Mouse (Mus musculus): Measurements from ENCODE around the gene Gna15.

DNA sequence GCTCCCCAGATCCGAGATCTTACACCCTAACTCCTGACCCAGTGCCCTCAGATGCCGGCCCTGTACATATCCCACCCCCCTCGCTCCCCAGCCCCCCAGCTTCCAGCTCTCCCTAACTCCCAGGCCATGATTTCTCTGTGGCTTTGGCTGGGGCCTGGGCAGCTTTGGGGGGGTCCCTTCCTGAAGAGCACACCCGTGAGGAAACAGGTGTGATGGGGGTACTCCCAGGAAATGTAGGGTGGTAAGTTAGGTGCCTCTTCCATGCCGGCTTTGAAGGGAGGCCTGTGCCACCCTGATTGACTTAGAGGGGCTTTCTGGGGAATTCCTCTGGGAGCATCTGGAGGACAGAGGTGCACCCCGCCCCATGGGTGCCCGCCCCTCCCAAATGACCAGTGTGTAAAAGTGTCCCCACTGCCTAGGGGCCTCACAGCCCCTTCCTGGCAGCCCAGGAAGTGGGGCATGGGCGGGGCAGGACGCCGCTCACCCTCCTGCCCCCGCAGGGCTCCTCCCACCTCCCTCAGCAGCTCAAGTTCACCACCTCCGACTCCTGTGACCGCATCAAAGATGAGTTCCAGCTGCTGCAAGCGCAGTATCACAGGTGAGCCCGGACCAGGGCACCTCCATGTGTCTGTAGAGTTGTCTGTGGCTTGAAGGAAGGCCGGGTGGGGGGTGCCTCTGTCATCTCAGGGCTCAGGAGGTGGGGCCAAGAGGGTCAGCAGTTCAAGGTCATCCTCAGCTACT, 36.9 kb upstream of the Gna15 start:
- TF ChIP-seq CTCF (IDR thresholded peaks at IDR 0.05): no peak
- no peak for TF ChIP-seq EP300 (IDR thresholded peaks at IDR 0.05)
